Mouse (Mus musculus) c-Kit-negative CD71-positive TER-119-positive erythroid progenitor cells, embryonic 14.5 days (primary cell): Measurements from ENCODE around the gene Cd248.

Experiments used
- DNase-seq: peaks from one replicate; pipeline ENCODE4 v3.0.0-alpha.2; 2013; ENCODE audit warnings: low read depth, low spot score

Cd248 gene

DNA sequence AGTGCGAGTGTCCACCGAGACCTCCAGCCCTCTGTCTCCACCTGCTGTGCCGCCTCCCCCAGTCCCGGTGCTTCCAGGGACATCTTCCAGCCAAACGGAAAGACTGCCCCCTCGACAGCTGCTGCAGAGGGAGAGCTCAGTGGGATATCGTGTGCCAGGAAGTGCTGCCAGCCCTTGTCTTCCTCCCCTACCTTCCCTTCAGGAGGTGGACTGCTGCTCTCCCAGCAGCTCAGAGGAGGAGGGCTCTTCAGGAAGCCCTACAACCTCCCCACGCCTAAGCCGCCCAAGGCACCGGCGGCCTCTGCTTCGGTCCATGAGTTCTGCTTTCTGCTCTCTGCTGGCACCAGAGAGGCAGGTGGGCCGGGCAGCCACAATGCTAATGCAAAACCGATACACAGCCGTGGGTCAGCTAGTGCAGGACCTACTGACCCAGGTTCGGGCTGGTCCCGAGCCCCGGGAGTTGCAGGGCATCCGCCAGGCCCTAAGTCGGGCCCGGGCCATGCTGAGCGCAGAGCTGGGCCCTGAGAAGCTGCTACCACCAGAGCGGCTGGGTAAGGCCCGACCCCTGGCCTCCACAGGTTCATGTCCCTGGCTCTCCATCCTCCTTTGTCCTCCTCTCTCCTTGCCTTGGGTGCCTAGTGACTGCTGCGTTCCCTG, 15.6 kb upstream of the Cd248 start:
- no peak for DNase-seq

DNA sequence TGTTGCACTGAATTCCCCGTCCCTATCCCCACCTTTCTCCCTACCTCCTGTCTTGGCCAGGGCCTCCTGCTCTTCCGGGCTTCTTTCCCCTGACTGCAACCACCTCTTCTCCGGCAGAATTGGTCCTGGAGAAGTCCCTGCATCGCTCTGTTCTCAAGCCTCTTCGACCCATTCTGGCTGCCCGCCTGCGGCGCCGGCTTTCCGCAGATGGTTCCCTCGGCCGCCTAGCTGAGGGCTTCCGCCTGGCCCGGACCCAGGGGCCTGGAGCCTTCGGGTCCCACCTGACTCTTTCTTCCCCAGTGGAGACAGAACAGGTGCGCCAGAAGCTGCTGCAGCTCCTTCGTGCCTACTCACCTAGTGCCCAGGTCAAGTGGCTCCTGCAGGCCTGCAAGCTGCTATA, 15.0 kb upstream of the Cd248 start:
- DNase-seq = no peak

DNA sequence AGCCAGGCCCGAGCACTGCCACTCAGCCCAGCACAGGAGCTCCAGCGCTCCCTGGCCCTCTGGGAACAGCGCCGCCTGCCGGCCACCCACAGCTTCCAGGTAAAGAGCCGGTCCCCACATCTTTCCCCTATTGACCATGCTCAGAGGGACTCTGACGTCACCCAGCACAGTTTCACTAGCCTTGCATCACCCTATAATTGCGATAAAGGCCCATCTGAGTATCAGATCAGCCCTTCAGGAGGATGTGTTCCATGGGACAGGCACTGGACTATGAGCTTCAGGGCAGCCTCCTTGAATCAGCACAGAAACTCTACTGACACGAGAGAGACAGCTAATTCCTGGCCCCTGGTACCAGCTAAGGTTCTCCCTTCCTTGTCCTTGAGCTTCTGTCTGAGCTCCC, 14.0 kb upstream of the Cd248 start:
- no peak for DNase-seq

DNA sequence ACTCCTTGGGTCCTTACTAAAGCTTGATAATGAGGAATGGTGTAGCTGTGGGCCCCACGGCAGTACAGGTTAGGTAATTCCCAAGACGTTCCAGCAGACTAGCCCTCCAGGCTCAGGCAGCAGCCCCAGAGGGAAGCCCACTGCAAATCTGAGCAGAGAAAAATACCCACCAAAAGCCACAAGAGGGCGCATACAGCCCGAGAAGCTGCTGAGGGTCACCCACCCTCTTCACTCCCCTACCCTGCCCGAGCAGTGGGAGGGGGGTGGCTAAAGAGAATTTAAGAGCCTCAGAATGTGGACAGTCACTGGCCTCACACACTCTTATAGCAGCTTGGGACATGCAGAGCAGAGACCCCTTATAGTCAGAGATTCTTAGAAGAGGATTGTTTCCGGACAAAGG, 11.6 kb upstream of the Cd248 start:
- no peak for DNase-seq

DNA sequence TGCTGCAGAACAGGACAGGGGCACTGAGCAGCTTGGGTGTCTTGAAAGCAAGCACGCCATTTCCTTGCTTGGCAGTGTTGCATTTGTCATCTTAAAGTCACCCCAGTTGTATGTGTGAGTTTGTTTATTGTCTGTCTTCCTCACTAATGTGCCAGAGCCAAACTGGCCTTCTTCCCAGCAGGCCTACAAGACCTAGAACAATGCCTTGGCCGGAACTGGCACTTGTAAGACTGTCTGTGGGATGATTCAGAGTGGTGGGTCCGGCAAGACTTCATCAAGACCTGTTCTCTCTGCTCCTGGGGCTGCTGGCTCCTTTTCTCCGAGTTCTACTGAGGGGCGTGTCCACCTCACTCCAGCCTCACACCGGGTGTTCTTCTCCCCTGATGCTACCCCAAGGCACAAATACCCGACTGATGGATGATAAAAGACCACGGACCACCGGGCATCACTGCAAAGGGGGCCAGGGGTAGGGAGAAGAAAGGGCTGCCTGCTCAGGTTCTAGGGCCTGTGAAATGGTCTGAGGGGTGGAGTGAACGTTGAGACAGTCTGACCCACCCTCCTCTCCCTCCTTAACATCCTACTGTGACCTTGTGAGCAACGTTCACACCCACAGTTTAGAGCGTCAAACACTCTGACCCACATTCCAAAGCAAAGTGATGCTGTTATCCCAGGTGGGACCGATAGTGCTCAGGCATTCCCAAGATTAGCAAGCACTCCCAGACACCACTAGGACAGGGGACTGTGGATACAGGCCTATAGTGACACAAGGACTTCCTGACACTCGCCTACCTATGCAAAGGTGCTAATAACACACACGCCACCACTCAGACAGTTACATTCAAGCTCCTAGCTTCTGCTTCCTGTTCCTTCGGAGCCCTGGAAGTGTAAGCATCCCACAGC, 9.8 kb upstream of the Cd248 start:
- no peak for DNase-seq

DNA sequence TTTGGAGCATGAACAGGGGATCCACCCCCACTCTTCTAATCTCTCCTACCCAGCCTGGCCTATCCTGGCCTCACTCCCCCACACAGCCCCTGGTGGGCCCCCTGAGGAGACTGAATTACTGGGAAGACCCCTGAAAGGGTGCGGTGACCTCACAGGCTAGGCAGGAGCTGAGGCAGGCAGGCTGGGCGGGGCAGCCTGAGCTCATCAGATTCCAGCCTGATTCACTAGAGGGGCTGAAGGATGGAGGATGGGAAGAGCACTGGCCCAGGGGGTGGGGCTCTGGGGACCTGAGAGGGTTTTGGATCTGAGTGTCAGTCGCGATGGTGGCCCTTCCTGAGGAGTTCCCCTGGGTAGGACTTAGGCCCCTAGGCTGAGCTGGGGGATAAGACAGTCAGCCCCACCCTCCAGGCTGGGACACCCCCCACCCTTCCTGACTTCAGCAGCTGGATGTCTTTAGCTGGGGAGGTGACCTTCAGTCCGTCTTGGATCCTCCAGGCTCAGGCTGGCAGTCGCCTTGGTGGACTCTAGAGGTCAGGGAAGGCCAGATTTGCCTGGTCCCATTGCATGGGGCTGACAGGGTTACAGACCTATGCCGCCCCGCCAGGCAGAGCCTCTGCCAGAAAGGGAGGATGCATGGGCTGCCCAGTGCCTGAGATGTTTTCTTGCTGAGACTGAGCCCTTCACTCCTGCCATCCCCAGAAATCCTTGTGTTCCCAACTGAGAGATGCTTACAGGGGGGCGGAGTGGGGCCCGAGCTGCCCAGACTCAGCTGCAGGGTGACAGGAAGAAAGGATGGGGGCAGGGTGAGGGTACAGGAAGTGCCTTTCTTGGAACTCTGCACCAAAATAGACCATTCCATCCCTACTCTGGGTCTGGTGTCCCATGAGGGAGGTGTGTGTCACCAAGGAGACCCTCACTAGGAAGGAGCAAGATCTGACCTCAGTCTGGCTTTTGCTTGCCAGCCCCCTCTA, 8.8 kb upstream of the Cd248 start:
- DNase-seq = no peak

DNA sequence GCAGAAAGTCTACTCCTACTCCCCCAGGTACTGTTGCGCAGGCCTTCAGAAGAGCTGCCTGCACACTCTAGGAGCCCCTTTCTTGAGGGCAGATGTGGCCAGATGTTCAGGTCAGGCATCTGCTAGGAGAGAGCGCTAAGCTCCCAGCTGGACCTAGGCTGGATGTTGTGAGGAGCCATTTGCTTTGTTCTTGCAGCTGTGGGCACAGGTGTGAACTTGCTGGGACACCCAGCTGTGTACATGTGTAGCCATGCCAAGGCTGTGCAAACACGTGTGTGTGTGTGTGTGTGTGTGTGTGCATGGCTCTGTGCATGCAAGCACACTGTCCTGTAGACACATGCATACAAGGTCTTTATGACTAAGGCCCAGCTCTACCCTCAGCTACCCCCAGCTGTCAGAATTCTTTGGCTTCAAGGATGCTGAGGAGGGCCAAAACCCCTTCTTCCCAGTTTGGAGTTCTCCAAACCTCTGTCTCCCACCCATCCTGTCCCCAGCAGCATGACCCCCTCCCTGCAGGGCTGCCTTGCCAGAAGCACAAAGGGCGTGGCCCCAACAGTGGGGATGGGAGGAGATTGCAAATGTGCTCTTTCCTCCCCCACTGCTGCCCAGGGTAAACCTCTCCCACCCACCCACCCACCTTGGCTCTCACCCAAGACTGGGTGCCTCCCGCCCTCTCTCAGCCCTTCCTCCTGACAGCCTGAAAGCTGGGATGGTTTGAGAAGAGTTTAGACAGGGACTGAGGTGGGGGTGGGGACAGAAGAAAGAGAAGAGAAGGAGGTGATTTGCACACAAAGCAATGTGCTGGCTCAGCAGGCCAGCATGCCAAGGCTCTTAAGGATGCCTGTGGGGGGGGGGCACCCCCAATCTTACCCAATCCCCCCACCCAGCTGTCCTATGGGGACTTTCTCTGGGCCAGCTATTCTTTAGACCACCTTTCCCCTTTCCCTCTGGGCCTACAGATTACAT, 7.2 kb upstream of the Cd248 start:
- no peak for DNase-seq

DNA sequence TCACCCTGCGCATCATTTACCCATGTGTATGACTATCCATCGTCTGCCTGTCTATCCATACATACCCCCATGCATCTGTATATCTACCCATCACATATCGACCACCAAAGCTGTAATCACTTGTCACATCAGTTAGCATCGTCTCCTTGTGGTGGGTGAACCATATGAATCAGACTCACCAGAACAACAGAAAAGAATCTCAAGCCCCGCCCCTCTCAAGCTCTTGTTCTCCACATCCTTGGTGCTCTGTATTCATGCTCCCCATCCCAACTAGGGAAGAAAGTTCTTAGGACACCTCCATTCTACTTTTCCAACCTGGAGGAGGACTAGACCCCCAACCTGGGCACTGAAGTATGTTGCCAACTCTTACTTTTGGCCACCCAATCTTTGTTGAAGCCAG, 5.8 kb upstream of the Cd248 start:
- DNase-seq = no peak

DNA sequence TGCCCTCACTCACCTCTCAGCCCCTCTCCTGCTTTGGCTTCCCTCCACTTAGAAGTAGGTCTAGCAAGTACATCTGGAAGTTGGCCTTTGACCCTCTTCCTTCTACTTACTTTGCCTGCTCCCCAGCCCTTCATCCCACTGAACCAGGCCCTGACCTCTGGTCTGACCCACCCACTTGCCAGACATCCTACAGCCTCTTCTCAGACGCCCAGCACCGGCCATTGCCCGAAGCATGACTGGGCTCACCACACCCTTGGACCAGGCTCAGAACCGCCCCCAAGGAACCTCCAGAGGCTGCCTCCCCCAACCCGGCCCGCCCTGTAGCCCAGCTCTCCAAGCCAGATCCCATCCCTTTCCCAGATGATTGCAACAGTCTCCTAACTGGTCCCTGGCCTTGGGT, 5.4 kb upstream of the Cd248 start:
- no peak for DNase-seq

DNA sequence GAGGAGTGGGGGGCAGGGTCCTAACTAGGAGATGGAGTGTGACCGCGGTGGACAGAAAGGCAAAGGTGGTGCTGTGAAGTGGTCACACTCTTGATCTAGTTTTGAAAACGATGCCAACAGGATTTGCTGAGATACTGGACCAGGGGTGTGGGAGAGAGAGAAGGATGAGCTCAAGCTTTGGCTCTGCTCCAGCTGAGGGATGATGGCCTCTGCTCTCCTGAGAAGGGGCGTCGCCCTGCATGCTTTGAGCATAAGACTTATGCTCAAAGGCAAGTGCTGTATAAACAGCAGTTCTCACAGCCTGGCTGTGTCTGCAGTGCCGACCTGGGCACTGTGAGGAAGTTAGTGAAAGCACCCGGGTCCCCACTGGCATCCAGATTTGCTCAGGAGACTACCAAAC, 2.8 kb upstream of the Cd248 start:
- DNase-seq = no peak

DNA sequence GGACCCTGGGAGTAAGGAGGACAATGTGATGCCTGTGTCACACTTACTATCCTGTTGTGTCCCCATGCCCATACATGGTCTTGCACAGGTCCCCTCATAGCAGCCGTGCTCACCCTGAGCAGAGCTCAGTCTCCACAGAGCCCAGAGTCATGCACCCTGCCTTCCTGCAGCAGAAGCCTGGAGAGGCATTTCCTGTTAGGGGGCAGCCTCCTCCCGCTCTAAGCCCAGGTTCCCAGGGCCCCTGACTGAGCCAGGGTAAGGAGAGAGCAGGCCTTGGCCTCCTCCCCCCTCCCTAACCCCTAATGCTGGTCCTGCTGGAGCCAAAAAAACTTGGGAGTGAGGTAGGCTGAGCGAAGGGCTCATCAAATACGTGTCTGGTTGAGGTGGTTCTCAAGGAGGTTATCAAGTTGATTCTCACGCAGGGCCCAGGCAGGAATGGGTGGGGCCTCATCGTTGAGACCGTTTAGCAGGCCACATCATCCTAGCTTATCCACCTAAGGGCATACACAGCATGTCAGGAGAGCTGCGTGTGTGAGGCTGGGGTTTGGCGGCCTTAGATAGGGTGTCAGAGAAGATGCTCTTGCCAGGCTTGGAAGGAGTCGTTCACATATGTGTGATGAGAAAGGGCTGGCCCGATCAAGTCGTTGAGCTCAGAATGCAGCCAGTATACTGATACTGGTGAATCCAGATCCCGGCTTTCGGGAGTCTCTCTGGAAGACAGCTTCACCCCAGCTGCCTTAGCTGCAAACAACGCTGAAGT, 658 bp upstream of the Cd248 start:
- DNase-seq = peak; percentile 40

DNA sequence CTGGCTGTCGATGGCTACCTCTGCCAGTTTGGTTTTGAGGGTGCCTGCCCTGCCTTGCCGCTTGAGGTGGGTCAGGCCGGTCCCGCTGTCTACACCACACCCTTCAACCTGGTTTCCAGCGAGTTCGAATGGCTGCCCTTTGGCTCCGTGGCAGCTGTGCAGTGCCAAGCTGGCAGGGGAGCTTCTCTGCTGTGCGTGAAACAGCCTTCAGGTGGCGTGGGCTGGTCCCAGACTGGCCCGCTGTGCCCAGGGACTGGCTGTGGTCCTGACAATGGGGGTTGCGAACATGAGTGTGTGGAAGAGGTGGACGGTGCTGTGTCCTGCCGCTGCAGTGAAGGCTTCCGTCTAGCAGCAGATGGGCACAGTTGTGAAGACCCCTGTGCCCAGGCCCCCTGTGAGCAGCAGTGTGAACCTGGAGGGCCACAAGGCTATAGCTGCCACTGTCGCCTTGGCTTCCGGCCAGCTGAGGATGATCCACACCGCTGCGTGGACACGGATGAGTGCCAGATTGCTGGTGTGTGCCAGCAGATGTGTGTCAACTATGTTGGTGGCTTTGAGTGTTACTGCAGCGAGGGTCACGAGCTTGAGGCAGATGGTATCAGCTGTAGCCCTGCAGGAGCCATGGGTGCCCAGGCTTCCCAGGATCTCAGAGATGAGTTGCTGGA, 824 bp downstream of the Cd248 start:
- DNase-seq = no peak

DNA sequence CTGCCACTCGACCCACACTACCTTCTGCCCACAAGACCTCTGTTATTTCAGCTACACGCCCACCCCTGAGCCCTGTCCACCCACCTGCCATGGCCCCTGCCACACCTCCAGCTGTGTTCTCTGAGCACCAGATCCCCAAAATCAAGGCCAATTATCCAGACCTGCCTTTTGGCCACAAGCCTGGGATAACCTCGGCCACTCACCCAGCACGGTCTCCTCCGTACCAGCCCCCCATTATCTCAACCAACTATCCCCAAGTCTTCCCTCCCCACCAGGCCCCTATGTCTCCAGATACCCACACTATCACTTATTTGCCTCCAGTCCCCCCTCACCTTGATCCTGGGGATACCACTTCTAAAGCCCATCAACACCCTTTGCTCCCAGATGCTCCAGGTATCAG, 1.6 kb downstream of the Cd248 start:
- DNase-seq = no peak

DNA sequence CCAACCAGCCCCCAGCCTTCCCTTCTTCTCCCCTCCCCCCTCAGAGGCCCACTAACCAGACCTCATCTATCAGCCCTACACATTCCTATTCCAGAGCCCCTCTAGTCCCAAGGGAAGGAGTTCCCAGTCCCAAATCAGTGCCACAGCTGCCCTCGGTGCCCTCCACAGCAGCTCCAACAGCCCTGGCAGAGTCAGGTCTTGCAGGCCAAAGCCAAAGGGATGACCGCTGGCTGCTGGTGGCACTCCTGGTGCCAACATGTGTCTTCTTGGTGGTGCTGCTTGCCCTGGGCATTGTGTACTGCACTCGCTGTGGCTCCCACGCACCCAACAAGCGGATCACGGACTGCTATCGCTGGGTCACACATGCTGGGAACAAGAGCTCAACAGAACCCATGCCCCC, 2.1 kb downstream of the Cd248 start:
- no peak for DNase-seq

DNA sequence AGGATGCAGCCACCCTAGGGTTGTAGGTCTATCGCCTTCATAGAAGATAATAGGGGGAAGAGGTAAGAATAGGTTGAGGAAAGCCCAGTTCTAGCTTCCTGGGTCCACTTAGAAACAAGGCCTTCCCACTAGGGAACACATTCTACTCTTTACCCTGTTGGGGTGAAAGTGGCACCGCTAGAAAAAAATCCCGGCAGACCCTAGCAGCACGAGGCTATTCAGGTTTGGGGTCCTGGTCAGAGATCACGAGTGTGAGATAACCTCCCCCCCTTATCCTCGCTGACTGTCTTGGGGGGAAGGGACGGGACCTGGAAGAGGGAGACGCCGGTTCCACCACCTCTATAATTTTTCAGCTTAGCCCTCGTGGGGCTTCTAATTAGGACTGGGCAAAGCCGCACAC, 3.2 kb downstream of the Cd248 start:
- DNase-seq = no peak

DNA sequence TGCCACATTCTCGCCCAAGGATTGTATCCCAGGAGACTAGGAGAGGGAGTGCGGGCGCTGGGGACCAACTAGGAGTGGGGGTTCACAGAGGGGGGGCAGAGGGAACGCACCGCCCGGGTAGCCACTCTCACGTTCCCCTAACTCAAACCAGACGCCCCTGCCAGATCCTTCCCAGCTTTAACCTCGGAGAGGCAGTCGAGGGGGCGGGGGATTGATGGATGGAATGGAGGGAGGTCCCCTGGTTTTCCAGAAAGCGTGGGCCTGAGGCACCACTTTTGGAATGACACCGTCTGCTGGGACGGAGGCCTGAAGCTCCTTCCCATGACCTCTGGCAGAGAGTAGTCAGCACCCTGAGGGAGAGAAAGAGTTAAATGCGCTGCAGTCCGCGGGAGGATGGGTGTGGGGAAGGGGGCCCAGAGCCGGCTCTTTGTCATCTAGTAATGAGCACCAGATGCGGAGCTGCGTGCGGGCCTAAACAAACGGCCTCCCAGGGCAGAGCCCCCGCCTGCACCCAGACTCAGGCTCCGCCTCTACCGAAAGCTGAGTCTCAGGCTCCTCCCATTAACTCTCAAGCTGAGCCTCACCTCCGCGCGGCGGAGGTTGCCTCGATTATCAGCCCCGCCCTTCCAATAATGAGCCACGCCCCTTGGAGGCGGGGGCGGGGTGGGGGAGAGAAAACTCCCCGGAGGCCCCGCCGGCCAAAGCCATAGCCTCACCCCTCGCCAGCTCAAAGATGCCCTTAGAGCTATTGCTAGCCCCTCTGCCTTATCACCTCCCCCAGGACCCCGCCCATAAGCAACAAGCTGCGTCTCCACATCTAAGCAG, 3.9 kb downstream of the Cd248 start:
- peak; percentile 76 for DNase-seq

DNA sequence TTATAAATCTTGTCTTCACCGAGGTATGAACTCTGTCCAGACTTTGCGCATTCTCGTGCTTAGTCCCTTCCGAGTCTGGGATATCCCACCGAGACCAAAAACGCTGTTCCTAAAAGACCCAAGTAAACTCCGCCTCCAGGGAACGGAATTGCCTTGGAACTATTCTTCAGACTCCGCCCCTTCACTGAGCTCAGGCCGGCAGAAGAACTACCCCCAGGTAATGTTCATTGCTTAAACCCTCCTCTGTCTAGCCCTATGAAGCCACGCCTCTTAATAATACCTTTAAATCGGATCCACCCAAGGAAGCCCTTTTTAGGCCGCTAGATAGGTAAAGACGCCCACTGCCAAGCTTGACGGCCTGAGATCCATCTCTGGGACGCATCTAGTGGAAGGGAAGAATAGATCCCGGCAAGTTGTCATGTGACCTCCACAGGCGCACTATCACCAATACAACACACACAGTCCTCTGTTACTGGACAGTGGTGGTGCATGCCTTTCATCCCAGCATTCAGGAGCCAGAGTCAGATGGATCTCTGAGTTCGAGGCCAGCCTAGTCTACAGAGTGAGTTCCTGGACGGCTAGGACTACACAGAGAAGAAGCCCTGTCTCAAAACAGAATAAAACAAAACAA, 4.6 kb downstream of the Cd248 start:
- peak; percentile 36 for DNase-seq

DNA sequence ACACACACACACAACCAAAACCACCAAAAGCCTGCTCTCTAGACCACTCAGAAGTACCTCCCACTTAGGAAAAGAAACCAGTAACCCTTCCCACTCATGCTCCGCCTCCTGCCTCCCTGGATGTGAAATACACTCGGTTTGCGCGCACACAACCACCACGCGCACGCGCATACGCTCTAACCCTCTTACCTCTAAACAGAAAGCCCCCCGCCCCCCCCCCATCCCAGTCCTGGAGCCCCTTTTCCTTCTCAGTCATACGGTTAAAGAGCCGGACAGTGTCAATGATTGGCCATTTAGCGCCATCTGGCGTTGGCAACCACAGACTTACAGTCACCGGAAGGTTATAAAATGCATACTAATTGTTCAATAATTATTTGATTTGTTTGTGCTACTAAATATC, 5.2 kb downstream of the Cd248 start:
- DNase-seq = peak; percentile 49
